Mouse (Mus musculus): Measurements from ENCODE around the gene Fgr. TPM values are rescaled to one million over a fixed set of nuclear protein-coding genes. Genes with fewer than 3 reads are reported as not detected.

Fgr gene
- polyA plus RNA-seq, 1 experiment from 2014 or later = 2.4 TPM

DNA sequence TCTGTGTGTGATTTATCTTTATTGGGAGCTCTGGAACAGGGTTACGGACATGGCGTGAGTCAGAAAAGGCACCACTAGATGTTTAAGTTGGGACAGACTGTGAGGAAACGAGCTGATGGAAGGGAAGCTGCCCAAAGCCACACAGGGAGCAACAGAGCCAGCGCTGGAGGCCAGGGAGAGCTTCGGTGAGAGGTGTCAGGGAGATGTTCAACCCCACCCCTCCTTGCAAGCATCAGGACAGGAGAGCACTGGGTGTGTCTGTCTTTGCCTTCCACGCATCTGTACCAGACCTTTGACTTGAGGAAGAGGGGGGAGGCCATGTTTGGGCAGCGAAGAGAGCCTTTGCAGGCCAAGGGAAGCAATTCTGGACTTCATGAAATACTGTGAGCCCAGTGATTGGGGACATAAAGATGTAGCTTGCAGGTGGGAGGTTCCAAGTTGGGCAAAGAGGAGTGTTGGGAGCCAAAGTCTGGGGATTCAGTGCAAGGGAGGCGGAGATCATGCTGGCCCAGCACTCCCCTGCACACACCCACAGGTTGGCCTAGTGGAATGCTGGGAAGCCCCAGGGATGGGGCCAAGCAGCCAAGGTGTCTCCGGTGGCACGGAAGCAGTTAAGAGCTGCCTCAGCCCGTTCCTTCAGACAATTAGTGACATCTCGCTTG is 72.9 kb downstream of the Fgr start:
- peak; percentile 29; the same call in 1 of the 2 replicates for ATAC-seq
- Histone ChIP-seq H3K9me3 (ENCODE audit: control insufficient read depth) (no peaks in the 10 kb centered on the region), H3K27ac (ENCODE audit: low read depth, low read length) (0 out of 2 replicates have a peak overlapping the region, but pooled peaks have one; percentile 4), H3K4me2 (replicated peaks; ENCODE audit: low read depth) (peak overlapping the region; percentile 17; the same call in 1 of the 2 replicates), H3K9ac (ENCODE audit: low read depth, low read length) (no peak overlapping the region), H3K27me3 (replicated peaks; ENCODE audit: control insufficient read depth, insufficient read depth, low read length) (no peaks in the 10 kb centered on the region), H3K4me1 (replicated peaks; ENCODE audit: control insufficient read depth, insufficient read depth, low read length) (peaks cover 29% of the 10 kb centered on the region), H3K4me3 (ENCODE audit: low read depth, low read length) (no peak overlapping the region), H3K36me3 (ENCODE audit: control insufficient read depth, insufficient read depth) (no peaks in the 10 kb centered on the region; the same call in 1 of the 2 replicates)
- no peak for TF ChIP-seq CTCF (IDR thresholded peaks at IDR 0.05; ENCODE audit: low read depth)
- 25% methylated on average over 12 of the region's 12 CpGs for WGBS

DNA sequence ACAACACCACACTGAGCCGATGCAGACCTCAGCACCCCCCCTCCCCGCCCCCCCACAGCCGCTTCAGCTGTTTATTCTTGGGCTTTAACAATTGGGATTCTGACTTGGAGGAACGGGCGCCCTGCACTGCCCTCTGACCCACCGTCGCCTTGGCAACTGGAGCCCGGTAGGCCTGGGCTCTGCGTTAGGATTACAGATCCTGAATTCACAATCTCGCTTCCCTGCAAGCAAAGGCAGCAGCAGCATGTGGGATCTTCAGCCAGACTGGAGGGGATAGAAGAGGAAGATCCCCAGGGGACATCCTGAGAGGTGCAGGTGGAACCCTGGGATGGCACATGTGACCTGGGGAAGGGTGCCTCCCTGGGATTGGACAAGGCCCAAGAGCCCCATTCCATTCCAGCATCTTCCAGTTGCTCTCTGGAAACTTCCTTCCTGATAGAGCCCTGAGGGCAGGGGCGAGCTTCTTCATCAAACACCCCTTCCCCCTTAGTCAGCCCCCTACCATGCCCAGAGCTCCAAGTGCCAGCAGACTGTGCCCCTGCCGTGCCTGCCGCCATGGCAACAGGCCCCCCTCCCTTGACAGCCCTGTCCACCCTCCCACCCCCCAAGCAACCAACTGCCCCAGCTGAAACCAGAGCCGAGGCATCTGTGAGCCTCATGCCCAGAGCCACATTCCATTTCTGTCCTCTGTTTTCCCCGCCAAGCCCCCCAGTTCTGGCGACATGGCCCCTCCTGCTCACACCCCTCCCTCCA is 73.6 kb downstream of the Fgr start:
- H3K4me1 ChIP-seq (replicated peaks; ENCODE audit: control insufficient read depth, insufficient read depth, low read length) = peaks cover 34% of the 10 kb centered on the region
- H3K9me3 ChIP-seq (ENCODE audit: control insufficient read depth) = no peaks in the 10 kb centered on the region
- no peaks in the 10 kb centered on the region; the same call in 1 of the 2 replicates for H3K36me3 ChIP-seq (ENCODE audit: control insufficient read depth, insufficient read depth)
- H3K27ac ChIP-seq (ENCODE audit: low read depth, low read length) = no peak overlapping the region
- peak overlapping the region; percentile 13; the same call in 1 of the 2 replicates for H3K4me2 ChIP-seq (replicated peaks; ENCODE audit: low read depth)
- H3K27me3 ChIP-seq (replicated peaks; ENCODE audit: control insufficient read depth, insufficient read depth, low read length) = no peaks in the 10 kb centered on the region
- 42% methylated on average over 16 of the region's 16 CpGs for WGBS
- H3K4me3 ChIP-seq (ENCODE audit: low read depth, low read length) = no peak overlapping the region
- no peak for ATAC-seq
- H3K9ac ChIP-seq (ENCODE audit: low read depth, low read length) = no peak overlapping the region
- TF ChIP-seq CTCF (IDR thresholded peaks at IDR 0.05; ENCODE audit: low read depth) = no peak

DNA sequence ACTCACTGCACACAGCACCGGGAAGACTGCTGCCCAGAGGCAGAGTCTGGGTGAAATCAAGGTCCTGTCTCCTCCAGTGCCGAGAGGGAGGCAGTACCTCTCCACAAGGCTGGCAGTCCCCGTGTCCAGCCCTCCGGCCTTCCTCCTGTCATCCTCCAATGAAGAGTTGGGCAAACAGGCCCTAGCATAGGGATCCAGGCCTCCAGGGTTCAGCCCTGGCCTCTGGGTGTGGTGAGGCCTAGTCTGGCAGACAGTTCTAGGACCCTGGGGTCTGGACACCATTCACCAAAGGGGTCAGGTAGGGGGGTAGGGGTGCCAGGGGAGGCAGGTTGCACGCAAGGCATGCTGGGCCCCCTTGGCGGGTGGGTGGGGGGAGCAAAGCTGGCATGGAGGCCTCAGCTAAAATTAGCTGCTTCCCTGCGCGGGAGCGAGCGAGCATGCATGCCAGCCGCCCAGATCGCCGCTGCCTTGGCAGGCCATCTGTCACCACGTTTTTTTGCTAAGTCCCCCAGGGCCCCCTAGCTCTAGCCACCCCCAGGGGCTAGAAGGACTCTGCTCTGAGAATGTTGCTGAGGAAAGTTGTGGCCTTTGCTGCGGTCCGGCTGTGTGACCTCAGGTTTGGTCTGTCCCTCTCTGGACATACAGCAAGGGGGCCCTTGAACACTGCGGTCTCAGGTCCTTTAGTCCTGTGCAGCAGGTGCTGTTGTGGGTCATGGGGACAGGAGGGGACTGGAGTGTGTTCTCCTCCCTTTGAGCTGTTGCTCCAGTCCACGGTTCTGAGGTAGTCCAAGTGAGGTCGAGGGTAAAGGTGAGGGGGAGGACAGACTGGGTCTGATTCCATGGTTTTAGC is 75.4 kb downstream of the Fgr start:
- Histone ChIP-seq H3K36me3 (ENCODE audit: control insufficient read depth, insufficient read depth) (no peaks in the 10 kb centered on the region; the same call in 1 of the 2 replicates), H3K9me3 (ENCODE audit: control insufficient read depth) (no peaks in the 10 kb centered on the region), H3K27ac (ENCODE audit: low read depth, low read length) (no peak overlapping the region; the same call in 1 of the 2 replicates), H3K27me3 (replicated peaks; ENCODE audit: control insufficient read depth, insufficient read depth, low read length) (no peaks in the 10 kb centered on the region), H3K4me1 (replicated peaks; ENCODE audit: control insufficient read depth, insufficient read depth, low read length) (peaks cover 34% of the 10 kb centered on the region), H3K9ac (ENCODE audit: low read depth, low read length) (peak overlapping the region; percentile 37; the same call in 1 of the 2 replicates), H3K4me3 (ENCODE audit: low read depth, low read length) (no peak overlapping the region), H3K4me2 (replicated peaks; ENCODE audit: low read depth) (no peak overlapping the region)
- no peak for TF ChIP-seq CTCF (IDR thresholded peaks at IDR 0.05; ENCODE audit: low read depth)
- WGBS = 62% methylated on average over 19 of the region's 19 CpGs
- no peak for ATAC-seq

DNA sequence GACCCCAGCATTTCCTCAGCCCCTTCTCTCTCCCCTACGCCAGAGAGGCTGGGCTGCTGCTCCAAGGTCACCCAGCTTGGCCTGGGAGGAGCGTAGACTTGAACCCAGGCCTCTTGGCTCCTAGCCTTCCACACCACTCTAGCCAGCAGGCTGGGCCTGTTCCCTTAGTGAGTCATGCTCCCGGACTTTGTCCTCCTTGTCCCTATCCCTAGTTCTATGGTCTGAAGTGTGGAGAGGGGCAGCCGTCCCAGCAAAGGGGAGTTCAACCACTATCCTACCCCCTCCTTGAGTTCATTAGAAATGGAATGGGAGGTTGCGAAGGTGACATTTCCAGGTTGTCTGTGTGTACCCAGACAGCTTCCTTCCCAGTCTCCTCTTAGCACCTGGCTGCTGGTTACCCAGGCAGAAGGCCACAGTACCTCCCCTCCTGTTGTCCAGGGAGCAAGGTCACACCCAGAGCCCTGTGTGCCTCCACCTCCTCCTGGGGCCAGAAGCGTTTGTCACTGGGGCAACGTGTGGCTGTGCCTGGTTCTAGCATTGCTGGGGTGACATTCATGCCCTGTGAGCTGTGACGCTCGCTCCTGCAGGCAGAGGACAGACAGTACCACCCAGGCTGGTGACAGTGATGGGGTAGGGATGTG is 76.4 kb downstream of the Fgr start:
- no peak for TF ChIP-seq CTCF (IDR thresholded peaks at IDR 0.05; ENCODE audit: low read depth)
- peaks cover 34% of the 10 kb centered on the region for H3K4me1 ChIP-seq (replicated peaks; ENCODE audit: control insufficient read depth, insufficient read depth, low read length)
- H3K9me3 ChIP-seq (ENCODE audit: control insufficient read depth) = no peaks in the 10 kb centered on the region
- no peak for ATAC-seq
- H3K27ac ChIP-seq (ENCODE audit: low read depth, low read length) = 0 out of 2 replicates have a peak overlapping the region, but pooled peaks have one; percentile 21
- 57% methylated on average over 9 of the region's 9 CpGs for whole genome bisulfite sequencing
- H3K27me3 ChIP-seq (replicated peaks; ENCODE audit: control insufficient read depth, insufficient read depth, low read length) = no peaks in the 10 kb centered on the region
- H3K4me2 ChIP-seq (replicated peaks; ENCODE audit: low read depth) = no peak overlapping the region
- 0 out of 2 replicates have a peak overlapping the region, but pooled peaks have one; percentile 22 for H3K9ac ChIP-seq (ENCODE audit: low read depth, low read length)
- no peak overlapping the region for H3K4me3 ChIP-seq (ENCODE audit: low read depth, low read length)
- peaks cover 4% of the 10 kb centered on the region; the same call in 1 of the 2 replicates for H3K36me3 ChIP-seq (ENCODE audit: control insufficient read depth, insufficient read depth)

DNA sequence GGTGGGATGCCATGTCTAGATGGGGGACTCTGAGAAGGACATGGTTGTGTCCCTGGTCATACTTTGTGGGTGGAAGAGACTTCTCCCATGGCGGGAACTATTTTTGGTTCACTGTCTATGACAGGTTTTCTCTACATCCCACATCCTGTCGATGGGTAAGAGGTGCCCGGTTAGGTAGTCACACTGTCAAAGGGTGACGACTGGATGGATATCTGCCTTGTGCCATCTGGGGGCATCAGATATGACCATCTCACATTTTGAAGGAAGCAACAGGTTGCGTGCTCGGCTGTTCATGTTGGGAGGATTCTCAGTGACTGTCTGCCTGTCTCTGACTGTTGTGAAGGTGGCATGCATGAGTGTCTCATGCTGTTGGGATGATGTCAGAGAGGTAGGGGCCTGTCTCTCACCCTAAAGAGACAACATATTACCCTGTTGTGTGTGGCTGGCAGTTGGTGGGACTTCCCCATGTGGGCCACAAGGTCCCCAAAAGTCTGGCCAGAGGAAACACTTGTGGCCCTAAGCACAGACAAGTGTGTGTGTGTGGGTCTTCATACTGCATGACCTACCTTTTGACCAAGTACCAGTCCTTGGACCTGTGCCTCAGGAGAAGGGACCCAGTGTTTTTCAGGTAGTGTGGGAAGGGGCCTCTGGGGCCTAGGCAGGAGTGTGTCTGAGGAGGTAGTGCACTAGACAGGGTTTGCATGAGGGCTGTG is 77.1 kb downstream of the Fgr start:
- Histone ChIP-seq H3K4me2 (replicated peaks; ENCODE audit: low read depth) (no peak overlapping the region; the same call in 1 of the 2 replicates), H3K27me3 (replicated peaks; ENCODE audit: control insufficient read depth, insufficient read depth, low read length) (no peaks in the 10 kb centered on the region), H3K9me3 (ENCODE audit: control insufficient read depth) (no peaks in the 10 kb centered on the region), H3K4me3 (ENCODE audit: low read depth, low read length) (no peak overlapping the region), H3K4me1 (replicated peaks; ENCODE audit: control insufficient read depth, insufficient read depth, low read length) (peaks cover 31% of the 10 kb centered on the region), H3K9ac (ENCODE audit: low read depth, low read length) (no peak overlapping the region), H3K36me3 (ENCODE audit: control insufficient read depth, insufficient read depth) (peaks cover 5% of the 10 kb centered on the region; the same call in 1 of the 2 replicates), H3K27ac (ENCODE audit: low read depth, low read length) (no peak overlapping the region)
- TF ChIP-seq CTCF (IDR thresholded peaks at IDR 0.05; ENCODE audit: low read depth) = no peak
- WGBS = 87% methylated on average over 6 of the region's 6 CpGs
- no peak for ATAC-seq

Measured in intestine, postnatal 0 days (tissue).